Mouse (Mus musculus): ENCODE measurements at regions not wholly inside any gene's neighbourhood (a gene's known extent, or its start where the extent isn't known, plus 50 kb on each side); places are given as distances from the start of the nearest gene placed in this dataset.

- no peak for DNase-seq
Measured at GRCm38 (mm10) chr4:131304361-131304777, 360.2 kb downstream of the Matn1 start.

- no peak for DNase-seq
Measured at GRCm38 (mm10) chr4:131314231-131314630, 370.0 kb downstream of the Matn1 start.

DNA sequence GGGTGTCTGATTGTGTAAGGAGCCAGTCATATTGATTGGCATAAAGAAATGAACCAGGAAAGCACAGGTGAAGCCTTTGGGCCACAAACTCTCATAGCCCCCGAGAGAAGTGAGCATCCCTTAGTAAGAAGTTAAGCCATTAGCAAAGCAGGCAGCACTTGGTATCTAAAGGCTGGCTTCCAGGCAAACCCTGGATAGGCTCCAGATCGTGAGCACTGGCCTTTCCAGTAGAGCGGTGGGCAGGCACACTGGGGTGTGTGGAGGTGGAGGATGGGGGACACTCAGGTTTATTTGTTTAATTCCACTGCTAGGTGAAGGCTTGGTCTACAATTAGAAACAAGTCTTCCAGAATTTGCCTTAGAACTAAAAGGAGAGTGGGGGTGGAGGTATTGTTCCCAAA, 371.9 kb downstream of the Matn1 start:
- no peak for DNase-seq

- peak in 1 of 2 experiments; percentile 21 for DNase-seq
Measured at GRCm38 (mm10) chr4:131322323-131322722, 378.1 kb downstream of the Matn1 start.

- no peak for DNase-seq
Measured at GRCm38 (mm10) chr4:131324486-131324885, 380.3 kb downstream of the Matn1 start.

GRCm38 (mm10) chr4:131325200-131325599, 381.0 kb downstream of the Matn1 start:
- no peak for DNase-seq

- no peak for DNase-seq
Measured at GRCm38 (mm10) chr4:131325609-131326008, 381.4 kb downstream of the Matn1 start.

DNA sequence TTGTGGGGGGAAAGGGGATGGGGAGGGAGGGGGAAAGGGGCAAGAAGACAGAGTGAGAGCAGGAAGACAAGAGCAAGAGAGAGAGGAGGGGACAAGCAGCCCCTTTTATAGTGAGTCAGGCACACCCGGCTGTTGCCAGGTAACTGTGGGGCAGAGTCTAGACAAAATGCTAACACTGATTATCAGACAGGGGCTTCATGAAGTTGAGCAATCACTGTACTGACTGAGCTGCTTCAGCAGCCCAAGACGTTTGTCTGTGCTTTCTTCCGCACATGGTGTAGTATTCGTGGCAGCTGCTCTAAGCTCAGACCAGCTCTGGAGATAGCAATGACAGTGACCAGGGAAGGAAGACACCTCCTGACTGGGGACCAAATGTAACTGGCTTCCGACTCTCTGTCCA, 385.2 kb downstream of the Matn1 start:
- DNase-seq: no peak

GRCm38 (mm10) chr4:131331646-131332045, 387.5 kb downstream of the Matn1 start:
- no peak for DNase-seq

- no peak for DNase-seq
Measured at GRCm38 (mm10) chr4:131336801-131337200, 392.6 kb downstream of the Matn1 start.

- no peak for DNase-seq
Measured at GRCm38 (mm10) chr4:131340993-131341695, 397.0 kb downstream of the Matn1 start.

DNA sequence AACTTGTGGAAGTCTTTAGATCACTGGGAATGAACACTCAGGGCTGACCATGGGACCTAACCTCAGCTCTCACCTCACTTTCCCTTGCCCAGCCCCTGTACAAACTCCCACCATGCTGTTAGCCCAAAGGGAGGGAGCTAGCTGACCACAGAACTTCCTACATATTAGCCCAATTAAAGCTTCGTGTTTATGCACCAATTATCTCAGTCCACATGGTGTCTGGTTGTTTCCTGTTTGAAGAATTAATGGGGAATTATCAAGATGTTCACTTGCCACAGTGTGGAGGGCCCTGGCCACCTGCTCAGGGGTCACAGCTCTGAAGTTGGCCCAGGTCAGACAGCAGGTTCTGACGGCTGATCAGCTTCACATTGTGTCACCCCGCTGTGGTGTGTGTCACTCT, 402.5 kb downstream of the Matn1 start:
- no peak for DNase-seq

DNA sequence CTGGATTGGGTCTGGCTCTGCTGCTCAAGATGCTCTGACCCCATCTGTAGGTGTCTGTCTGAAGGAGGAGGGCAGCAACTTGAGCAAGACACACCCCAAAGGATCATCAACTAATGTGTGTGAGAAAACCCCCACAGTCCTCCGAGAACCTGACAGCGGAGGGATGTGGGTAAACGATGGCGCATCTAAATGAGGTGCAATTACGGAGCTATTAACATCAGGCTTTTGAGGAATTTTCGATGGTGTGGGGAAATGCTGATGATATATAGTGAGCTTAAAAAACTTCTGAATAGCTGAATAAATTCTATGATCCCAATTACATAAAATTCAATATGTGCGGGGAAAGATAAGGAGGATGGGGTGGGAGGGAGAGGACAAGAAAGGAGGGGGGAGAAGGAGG, 406.1 kb downstream of the Matn1 start:
- DNase-seq: no peak

DNA sequence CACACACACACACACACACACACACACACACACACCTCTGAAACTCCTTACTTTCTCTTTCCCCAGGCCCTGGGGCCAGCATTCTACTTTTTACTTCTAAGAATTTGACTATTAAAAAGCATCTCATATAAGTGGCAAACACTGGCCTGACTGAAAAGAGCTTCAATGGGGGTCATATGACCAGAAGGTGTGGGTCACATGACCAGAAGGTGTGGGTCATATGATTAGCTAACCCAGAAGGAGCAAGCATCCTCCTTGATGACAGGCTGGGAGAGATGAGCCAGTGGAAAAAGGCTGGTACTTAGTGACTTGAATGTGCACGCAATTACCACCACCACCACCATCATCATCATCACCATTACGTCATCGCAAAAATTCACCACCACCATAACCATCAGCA, 410.7 kb downstream of the Matn1 start:
- DNase-seq: no peak

DNA sequence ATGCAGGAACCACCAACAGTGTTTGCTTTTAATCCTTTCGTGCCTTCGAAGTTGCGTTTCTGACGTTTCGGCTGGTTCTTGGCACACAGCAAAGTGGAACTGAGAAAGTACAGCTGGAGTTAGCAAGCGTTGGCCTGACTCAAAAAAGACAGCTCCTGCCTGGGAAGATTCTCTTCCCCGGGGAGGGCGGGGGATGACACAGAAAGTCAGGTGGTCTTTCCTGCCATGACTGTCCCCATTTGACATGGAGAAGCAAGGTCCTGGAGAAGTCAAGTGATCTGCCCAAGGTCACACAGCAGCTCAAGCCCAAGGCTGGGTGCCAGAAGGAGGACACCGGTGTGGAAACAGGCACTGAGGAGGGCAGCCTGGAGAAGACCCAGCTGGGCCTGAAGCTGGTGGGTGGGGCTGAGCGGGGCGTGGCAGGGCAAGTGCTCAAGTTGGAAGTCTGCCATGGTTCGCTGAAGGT, 411.4 kb downstream of the Matn1 start:
- DNase-seq: peak; percentile 20 to 23

DNA sequence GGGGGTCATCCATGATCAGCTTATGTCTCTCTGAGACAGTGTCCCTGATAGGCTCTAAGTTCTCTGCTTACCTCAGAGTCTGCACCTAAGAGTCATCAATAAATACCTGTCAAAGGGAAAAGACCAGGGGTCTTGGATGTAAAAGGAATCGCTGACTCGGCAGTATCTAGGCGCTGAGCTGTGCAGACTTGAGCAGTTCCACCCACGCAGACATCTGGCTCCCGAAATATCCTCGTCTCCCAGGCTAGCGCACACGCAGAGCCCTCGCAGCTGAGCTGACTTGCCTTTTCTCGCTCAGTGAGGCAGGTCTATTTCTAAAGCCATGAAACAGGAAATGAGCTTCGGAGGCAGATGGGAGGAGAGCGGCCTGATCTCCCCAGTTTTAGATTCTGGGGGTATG, 412.1 kb downstream of the Matn1 start:
- DNase-seq: peak; percentile 31 to 55

DNA sequence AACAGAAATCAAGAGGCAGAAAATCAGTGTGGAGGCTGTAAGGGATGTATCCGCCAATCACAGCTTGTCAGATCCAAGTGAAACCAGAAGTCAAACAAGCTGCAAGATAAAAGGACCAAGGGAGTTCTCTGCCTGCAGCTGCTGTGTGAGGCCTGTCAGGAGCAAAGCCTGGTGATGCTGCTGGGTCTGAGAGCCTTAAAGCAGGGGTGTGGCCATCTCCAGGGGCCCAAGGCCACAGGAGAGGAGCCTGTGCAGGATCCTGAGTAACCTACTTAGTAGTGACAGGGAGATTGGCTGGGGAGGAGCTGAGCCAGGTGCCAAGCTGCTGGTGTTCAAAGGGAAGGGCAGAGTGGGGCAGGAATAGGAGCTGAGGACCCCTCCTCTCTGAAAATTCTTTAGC, 418.8 kb downstream of the Matn1 start:
- no peak for DNase-seq

GRCm38 (mm10) chr4:131364671-131365252, 420.6 kb downstream of the Matn1 start:
- peak; percentile 72 to 77 for DNase-seq

DNA sequence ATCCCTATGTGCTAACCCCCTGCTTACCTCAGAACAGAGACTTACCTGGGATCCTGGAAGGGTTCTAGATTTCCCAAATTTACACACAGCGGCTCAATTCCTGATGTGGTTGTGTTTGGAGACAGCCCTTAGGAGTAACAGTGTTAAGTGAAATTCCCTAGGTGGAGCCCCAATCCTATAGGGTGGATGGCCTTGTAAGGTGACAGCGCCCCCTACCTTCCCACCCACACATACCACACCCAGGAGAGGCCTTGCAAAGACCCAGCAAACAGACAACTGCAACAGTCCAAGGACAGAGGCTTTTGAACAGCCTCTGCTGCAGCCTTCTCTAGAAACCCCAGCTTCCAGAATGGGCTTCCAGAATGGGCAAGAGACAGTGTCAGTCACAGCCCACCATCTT, 421.8 kb downstream of the Matn1 start:
- peak in 1 of 2 experiments; percentile 24 for DNase-seq

GRCm38 (mm10) chr4:131366656-131367055, 422.5 kb downstream of the Matn1 start:
- DNase-seq: no peak

GRCm38 (mm10) chr4:131372517-131372916, 428.3 kb downstream of the Matn1 start:
- no peak for DNase-seq

- DNase-seq: no peak
Measured at GRCm38 (mm10) chr4:131373172-131373571, 429.0 kb downstream of the Matn1 start.

- DNase-seq: peak in 1 of 2 experiments; percentile 40
Measured at GRCm38 (mm10) chr4:131374527-131375290, 430.5 kb downstream of the Matn1 start.

- peak; percentile 16 to 44 for DNase-seq
Measured at GRCm38 (mm10) chr4:131381063-131381462, 436.9 kb downstream of the Matn1 start.
